Mouse (Mus musculus): ENCODE measurements around the gene Timm50. TPM values are rescaled to one million over a fixed set of nuclear protein-coding genes. Genes with fewer than 3 reads are reported as not detected.
A peak's percentile ranks its signal among the peaks of the same experiment; 100 is the strongest.

Gene Timm50
- total and polyA plus RNA-seq, 3 experiments = 86.3 to 145 (median 126) TPM

DNA sequence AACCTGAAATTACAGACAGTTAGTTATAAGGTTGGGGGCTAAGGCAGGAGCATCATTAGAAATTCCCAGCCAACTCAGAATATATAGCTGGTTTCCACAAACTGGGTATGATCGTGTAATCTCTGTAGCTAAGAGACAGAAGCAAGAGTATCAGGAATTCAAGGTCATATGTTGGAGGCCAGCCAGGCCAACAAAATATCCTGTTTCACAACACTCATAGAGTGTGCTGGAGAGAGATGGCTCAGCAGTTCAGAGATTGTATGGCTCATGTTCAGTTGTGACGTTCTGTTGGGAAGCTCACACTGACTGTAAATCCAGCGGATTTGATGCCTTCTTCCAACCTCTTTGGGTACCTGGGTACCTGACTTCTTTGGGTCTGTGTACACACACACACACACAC lies 35.9 kb upstream of the Timm50 start:
- Histone ChIP-seq H3K9me3 (replicated peaks; ENCODE audit: low read length) (no peaks in the 10 kb centered on the region), H3K9ac (ENCODE audit: insufficient read depth, low read depth) (no peak overlapping the region), H3K36me3 (replicated peaks in 1 of 2; ENCODE audit: control insufficient read depth in 1 of 2, insufficient read depth in 1 of 2, low read length in 1 of 2) (peaks cover 12% of the 10 kb centered on the region in 2 experiments), H3K27me3 (replicated peaks) (no peaks in the 10 kb centered on the region), H3K4me1 (ENCODE audit: control insufficient read depth in 1 of 2, insufficient read depth in 2 of 2) (peaks cover 12 to 23% of the 10 kb centered on the region in 2 experiments), H3K79me2 (replicated peaks; ENCODE audit: control insufficient read depth, extremely low read depth, insufficient read depth, poor library complexity, severe bottlenecking) (peaks cover 17% of the 10 kb centered on the region), H3K4me2 (ENCODE audit: insufficient read depth, low read depth, poor library complexity, severe bottlenecking) (no peak overlapping the region), H3K27ac (ENCODE audit: insufficient read depth, low read depth) (no peak overlapping the region), H3K4me3 (replicated peaks in 1 of 3; ENCODE audit: low read depth in 2 of 3, low read length in 2 of 3, poor library complexity in 1 of 3) (no peak overlapping the region)
- in situ Hi-C loops (cut with MboI; ENCODE audit: low pct_ligation_motif_present, low pct_unique_long_range_greater_than_20kb, low sequenced_read_pairs) = no loop called here
- DNase-seq (ENCODE audit: extremely low read depth) = no peak
- TF ChIP-seq NRF1 (IDR thresholded peaks at IDR 0.05; ENCODE audit: low read depth, low read length) (no peak), TBP (conservative IDR thresholded peaks at IDR 0.05; ENCODE audit: low read depth, low read length) (no peak)
- dilution Hi-C loops (cut with MboI; ENCODE audit: extremely low pct_ligation_motif_present, extremely low pct_unique_long_range_greater_than_20kb, low sequenced_read_pairs) = no loop called here

- no peak overlapping the region; the same call in 1 of the 2 replicates for H3K9ac ChIP-seq (ENCODE audit: insufficient read depth, low read depth)
- TF ChIP-seq GABPA (IDR thresholded peaks at IDR 0.05; ENCODE audit: insufficient replicate concordance, low read depth, low read length) = no peak
- peak; percentile 68 for TF ChIP-seq SMC3 (IDR thresholded peaks at IDR 0.05; ENCODE audit: low read depth, low read length)
- TF ChIP-seq JUN (IDR thresholded peaks at IDR 0.05; ENCODE audit: insufficient read depth, low read depth, low read length) = no peak
- TF ChIP-seq USF1 (IDR thresholded peaks at IDR 0.05; ENCODE audit: low read depth, low read length) = no peak
- no peak for TF ChIP-seq MXI1 (IDR thresholded peaks at IDR 0.05; ENCODE audit: low read depth, low read length)
- TF ChIP-seq JUND (conservative IDR thresholded peaks at IDR 0.05; ENCODE audit: low read depth, low read length) = no peak
- no peak for TF ChIP-seq CHD2 (IDR thresholded peaks at IDR 0.05; ENCODE audit: low read length)
- TF ChIP-seq E2F4 (IDR thresholded peaks at IDR 0.05; ENCODE audit: insufficient replicate concordance, low read depth, low read length) = no peak
- 0 out of 2 replicates have a peak, but pooled peaks have one; percentile 20 for TF ChIP-seq IRF4 (IDR thresholded peaks at IDR 0.05; ENCODE audit: low read depth, low read length)
- TF ChIP-seq TCF12 (IDR thresholded peaks at IDR 0.05; ENCODE audit: low read depth, low read length) = 0 out of 2 replicates have a peak, but pooled peaks have one; percentile 27
- TF ChIP-seq POLR2A (IDR thresholded peaks at IDR 0.05; ENCODE audit: low read depth, low read length) = no peak
- TF ChIP-seq HCFC1 (IDR thresholded peaks at IDR 0.05; ENCODE audit: low read depth, low read length) = no peak
- TF ChIP-seq MAZ (IDR thresholded peaks at IDR 0.05; ENCODE audit: low read depth, low read length) = no peak
- TF ChIP-seq NRF1 (IDR thresholded peaks at IDR 0.05; ENCODE audit: low read depth, low read length) = no peak
- no peak for TF ChIP-seq MEF2A (IDR thresholded peaks at IDR 0.05; ENCODE audit: borderline replicate concordance, low read depth, low read length)
- peak; percentile 64 for TF ChIP-seq RAD21 (IDR thresholded peaks at IDR 0.05; ENCODE audit: low read depth, low read length)
- no peak for TF ChIP-seq KAT2A (IDR thresholded peaks at IDR 0.05; ENCODE audit: insufficient replicate concordance, low read length)
- TF ChIP-seq MAFK (IDR thresholded peaks at IDR 0.05; ENCODE audit: insufficient replicate concordance, low read length) = no peak
- peak; percentile 84 to 97 for TF ChIP-seq CTCF (conservative IDR thresholded peaks at IDR 0.05 in 1 of 2, IDR thresholded peaks at IDR 0.05 in 1 of 2; ENCODE audit: low read depth in 2 of 2, low read length in 2 of 2)
- no peak for TF ChIP-seq MYC (IDR thresholded peaks at IDR 0.05; ENCODE audit: low read depth, low read length)
- TF ChIP-seq MAX (IDR thresholded peaks at IDR 0.05; ENCODE audit: low read length) = no peak
- no peak for TF ChIP-seq RCOR1 (conservative IDR thresholded peaks at IDR 0.05; ENCODE audit: low read depth, low read length)
- no peak for TF ChIP-seq ZC3H11A (IDR thresholded peaks at IDR 0.05; ENCODE audit: low read depth, low read length)
- TF ChIP-seq ZMIZ1 (IDR thresholded peaks at IDR 0.05; ENCODE audit: low read depth, low read length) = no peak
- TF ChIP-seq EP300 (IDR thresholded peaks at IDR 0.05; ENCODE audit: low read length) = no peak
- no peak for TF ChIP-seq CHD1 (IDR thresholded peaks at IDR 0.05; ENCODE audit: low read depth, low read length)
- TF ChIP-seq TBP (conservative IDR thresholded peaks at IDR 0.05; ENCODE audit: low read depth, low read length) = no peak
- TF ChIP-seq BHLHE40 (IDR thresholded peaks at IDR 0.05; ENCODE audit: low read depth, low read length) = no peak
- no peak for TF ChIP-seq ZNF384 (IDR thresholded peaks at IDR 0.05; ENCODE audit: low read depth, low read length)
- no peak for TF ChIP-seq POLR2AphosphoS2 (IDR thresholded peaks at IDR 0.05; ENCODE audit: low read depth, low read length)
- H3K4me1 ChIP-seq (ENCODE audit: control insufficient read depth in 1 of 2, insufficient read depth in 2 of 2) = peaks cover 4 to 10% of the 10 kb centered on the region in 2 experiments; a peak in 3 of 4 replicates
- H3K4me3 ChIP-seq (replicated peaks in 1 of 3; ENCODE audit: low read depth in 2 of 3, low read length in 2 of 3, poor library complexity in 1 of 3) = no peak overlapping the region
- H3K4me2 ChIP-seq (ENCODE audit: insufficient read depth, low read depth, poor library complexity, severe bottlenecking) = peak overlapping the region; percentile 34; the same call in 1 of the 2 replicates
- peak; percentile 78 for DNase-seq (ENCODE audit: extremely low read depth)
- H3K36me3 ChIP-seq (replicated peaks in 1 of 2; ENCODE audit: control insufficient read depth in 1 of 2, insufficient read depth in 1 of 2, low read length in 1 of 2) = no peaks in the 10 kb centered on the region
- dilution Hi-C loops (cut with MboI; ENCODE audit: extremely low pct_ligation_motif_present, extremely low pct_unique_long_range_greater_than_20kb, low sequenced_read_pairs) = no loop called here
- in situ Hi-C loops (cut with MboI; ENCODE audit: low pct_ligation_motif_present, low pct_unique_long_range_greater_than_20kb, low sequenced_read_pairs) = no loop called here
- H3K27ac ChIP-seq (ENCODE audit: insufficient read depth, low read depth) = no peak overlapping the region
- H3K79me2 ChIP-seq (replicated peaks; ENCODE audit: control insufficient read depth, extremely low read depth, insufficient read depth, poor library complexity, severe bottlenecking) = no peaks in the 10 kb centered on the region
- no peaks in the 10 kb centered on the region for H3K27me3 ChIP-seq (replicated peaks)
- no peaks in the 10 kb centered on the region for H3K9me3 ChIP-seq (replicated peaks; ENCODE audit: low read length)
Observed at GRCm38 (mm10) chr7:28344637-28345036, 32.8 kb upstream of the Timm50 start.

Data from CH12.LX (cell line).